Mouse (Mus musculus) kidney, adult 10 weeks (tissue): ENCODE measurements around the gene Gm20538. TPM values are rescaled to one million over a fixed set of nuclear protein-coding genes. Genes with fewer than 3 reads are reported as not detected.

Experiments used
- polyA plus RNA-seq: library from polyadenylated mRNA; stranded (reverse); fragments of 350-450 nt; fragmentation: Illumina TruSeq; extraction: RNeasy Lipid Tissue Mini Kit (QIAGEN cat#74804); gene quantifications from one replicate; pipeline ENCODE4 v1.2.3, GENCODE M21; 2014; ENCODE audit warnings: low read depth, low replicate concordance

The Gm20538 gene
- polyA plus RNA-seq, result not detected

GRCm38 (mm10) chr19:44552731-44553130 is at the start of gene Gm20538:
Gene Gm20538 (minus strand): TSS chr19:44552831.

GRCm38 (mm10) chr19:44562652-44563206 is 10.1 kb upstream of the Gm20538 start, which contains the start of gene Hif1an:
Gene Hif1an (plus strand): TSS chr19:44562850.

GRCm38 (mm10) chr19:44554861-44555590 is 2.4 kb upstream of the Gm20538 start, which contains the start of gene Ndufb8:
Gene Ndufb8 (minus strand): TSS chr19:44555440.

GRCm38 (mm10) chr19:44545321-44546041 is 7.2 kb downstream of the Gm20538 start, which contains the start of gene Sec31b:
Gene Sec31b (minus strand): TSS chr19:44545864.

Other genes with a start within 250 kb of the Gm20538 start
- gene Scd4, start 219.7 kb downstream of the Gm20538 start, polyA plus RNA-seq, result 0.20 TPM
- 503 TPM for gene Scd1, start 145.0 kb downstream of the Gm20538 start, polyA plus RNA-seq
- 0.44 TPM for gene Wnt8b, start 59.4 kb downstream of the Gm20538 start, polyA plus RNA-seq
- gene Sec31b, start 7.0 kb downstream of the Gm20538 start, polyA plus RNA-seq, result not detected
- 182 TPM for gene Ndufb8, start 2.6 kb upstream of the Gm20538 start, polyA plus RNA-seq
- gene Hif1an, start 10.0 kb upstream of the Gm20538 start, polyA plus RNA-seq, result 11.1 TPM
- 2.6 TPM for gene Pax2, start 203.2 kb upstream of the Gm20538 start, polyA plus RNA-seq